Mouse (Mus musculus) lung, adult 18-20 months (tissue): Measurements from ENCODE around the gene Atpif1.
"Not testable (repeated sequence)": the region's sequence is repeated elsewhere in the genome, so short reads cannot be mapped to it uniquely, and the experiment has no call there.

ENCODE experiments used
- DNase-seq, 2 experiments: peaks; one replicate each; pipeline ENCODE4 v3.0.0; 2022; ENCODE audit warnings: mixed read lengths in 2 of 2

Atpif1 gene

GRCm38 (mm10) chr4:132490273-132491010, 43.0 kb downstream of the Atpif1 start:
- no peak for DNase-seq

GRCm38 (mm10) chr4:132488976-132489375, 44.5 kb downstream of the Atpif1 start:
- peak in 1 of 2 experiments; percentile 43 for DNase-seq

- DNase-seq: peak in 1 of 2 experiments; percentile 40
Measured at GRCm38 (mm10) chr4:132488521-132488920, 44.9 kb downstream of the Atpif1 start.

- no peak for DNase-seq
Measured at GRCm38 (mm10) chr4:132484820-132485219, 48.6 kb downstream of the Atpif1 start.

GRCm38 (mm10) chr4:132484231-132484630, 49.2 kb downstream of the Atpif1 start:
- no peak for DNase-seq

- no peak for DNase-seq
Measured at GRCm38 (mm10) chr4:132482956-132483608, 50.4 kb downstream of the Atpif1 start.

- DNase-seq: not testable (repeated sequence)
Measured at GRCm38 (mm10) chr4:132482104-132482503, 51.4 kb downstream of the Atpif1 start.
